Mouse (Mus musculus): Measurements from ENCODE around the gene Tmeff1.

DNA sequence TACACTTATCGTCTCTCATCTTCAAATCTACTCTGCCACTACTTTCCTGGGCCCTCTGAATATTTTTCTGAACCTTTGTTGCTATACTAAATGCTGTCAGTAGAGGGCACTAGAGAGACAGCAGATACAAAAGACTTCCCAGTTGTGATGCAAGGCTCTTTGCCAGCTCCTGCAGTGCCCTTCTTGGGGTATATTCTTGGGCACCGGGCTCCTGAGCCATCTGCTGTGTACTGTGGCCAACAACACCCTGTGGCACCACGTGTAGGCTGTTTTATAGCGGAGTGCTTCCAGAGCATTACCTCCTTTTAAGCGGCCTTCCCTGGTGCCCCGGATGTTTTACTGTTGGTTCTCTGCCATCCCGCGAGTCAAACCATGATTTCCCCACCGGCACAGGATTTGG lies 105.7 kb downstream of the Tmeff1 start:
- TF ChIP-seq CTCF (conservative IDR thresholded peaks at IDR 0.05; ENCODE audit: low read length) (peak; percentile 90), POU5F1 (IDR thresholded peaks at IDR 0.05; ENCODE audit: borderline replicate concordance, low read length) (no peak), NANOG (IDR thresholded peaks at IDR 0.05; ENCODE audit: borderline replicate concordance, low read length) (no peak)
